Mouse (Mus musculus) brain, embryonic 14.5 days (tissue): ENCODE results near the gene Pacrg.

ENCODE experiments used
- CTCF ChIP-seq: fragments of 200-500 bp; IDR thresholded peaks from 2 replicates; pipeline ENCODE4 v1.5.1; 2012; ENCODE audit warnings: inconsistent platforms, mild to moderate bottlenecking, moderate library complexity, borderline replicate concordance; ENCODE audit not compliant: insufficient read depth, insufficient read length; ENCODE audit errors: extremely low read depth
- POLR2A ChIP-seq: fragments of 200-500 bp; IDR thresholded peaks from 2 replicates; pipeline ENCODE4 v1.6.1; 2012; ENCODE audit warnings: mild to moderate bottlenecking, inconsistent platforms, borderline replicate concordance; ENCODE audit not compliant: poor library complexity, insufficient read depth, insufficient read length, severe bottlenecking; ENCODE audit errors: extremely low read depth

DNA sequence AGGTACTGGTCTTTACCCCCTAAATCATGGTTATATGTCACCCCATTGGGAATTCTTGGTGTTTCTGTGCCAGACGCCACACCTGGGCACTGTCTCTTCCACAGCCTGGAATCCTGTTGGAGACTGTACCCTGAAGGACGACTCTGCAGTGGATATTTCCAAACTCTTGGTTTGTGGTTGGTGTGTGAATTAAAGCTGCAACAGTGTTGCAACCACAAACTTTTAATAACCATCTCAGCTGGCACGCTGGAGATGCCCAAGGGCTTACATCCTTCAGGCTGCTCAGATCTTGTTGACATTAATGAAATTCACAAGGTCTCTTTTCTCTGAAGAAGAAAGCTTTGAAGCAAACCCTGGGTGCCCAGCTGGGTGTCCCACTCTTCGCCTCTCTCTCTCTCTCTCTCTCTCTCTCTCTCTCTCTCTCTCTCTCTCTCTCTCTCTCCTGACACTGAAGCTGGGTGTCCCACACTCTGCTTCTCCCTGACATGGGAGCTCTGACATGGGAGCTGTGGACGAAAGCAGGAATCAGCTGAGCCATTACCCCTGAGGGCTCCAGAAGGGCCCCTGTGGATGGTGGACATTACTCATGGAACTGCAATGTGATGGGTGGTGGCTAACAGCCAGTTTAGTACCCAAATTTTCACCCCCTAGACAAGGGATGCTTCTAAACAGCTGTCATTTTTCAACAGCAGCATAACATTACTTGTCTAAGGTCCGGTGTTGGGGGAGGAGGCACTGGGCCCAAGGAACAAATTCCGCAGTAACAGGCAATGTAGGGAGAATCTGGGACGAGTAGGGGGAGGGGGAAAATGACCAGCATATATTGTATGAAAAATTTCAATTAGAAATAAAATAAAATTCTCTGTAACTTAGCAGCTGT, 429.3 kb downstream of the Pacrg start:
- TF ChIP-seq CTCF (no peak), POLR2A (no peak)
